Mouse (Mus musculus) urinary bladder, postnatal 4 days (tissue): ENCODE measurements at regions not wholly inside any gene's neighbourhood (a gene's known extent, or its start where the extent isn't known, plus 50 kb on each side); places are given as distances from the start of the nearest gene placed in this dataset.

ENCODE experiments used
- DNase-seq, 2 experiments: peaks; one replicate each; pipeline ENCODE4 v3.0.0; 2021 to 2022; ENCODE audit warnings: low spot score in 2 of 2

GRCm38 (mm10) chr14:25122971-25123535 lies 335.9 kb upstream of the Zmiz1 start:
- DNase-seq: no peak

GRCm38 (mm10) chr14:25123541-25124337 lies 335.2 kb upstream of the Zmiz1 start:
- DNase-seq: no peak

DNA sequence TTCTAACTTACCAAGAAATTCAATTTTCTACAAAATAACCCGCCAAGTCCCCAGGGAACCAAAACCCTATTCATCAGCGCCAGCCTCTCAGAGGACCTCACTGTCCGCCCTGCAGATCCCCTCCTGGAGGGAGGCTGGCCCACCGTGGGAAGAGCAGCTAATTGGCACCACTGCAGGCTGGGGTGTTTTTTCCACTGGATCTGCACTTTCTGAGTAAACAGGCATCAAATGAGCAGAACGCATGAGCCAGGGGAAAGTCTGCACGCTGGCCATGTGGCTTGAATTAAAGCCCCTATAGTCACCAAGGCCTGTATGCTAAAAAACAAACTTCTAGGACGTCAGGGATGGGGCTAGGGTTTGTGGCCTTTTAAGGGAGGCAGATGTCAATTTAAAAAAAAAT lies 332.4 kb upstream of the Zmiz1 start:
- DNase-seq: no peak

DNA sequence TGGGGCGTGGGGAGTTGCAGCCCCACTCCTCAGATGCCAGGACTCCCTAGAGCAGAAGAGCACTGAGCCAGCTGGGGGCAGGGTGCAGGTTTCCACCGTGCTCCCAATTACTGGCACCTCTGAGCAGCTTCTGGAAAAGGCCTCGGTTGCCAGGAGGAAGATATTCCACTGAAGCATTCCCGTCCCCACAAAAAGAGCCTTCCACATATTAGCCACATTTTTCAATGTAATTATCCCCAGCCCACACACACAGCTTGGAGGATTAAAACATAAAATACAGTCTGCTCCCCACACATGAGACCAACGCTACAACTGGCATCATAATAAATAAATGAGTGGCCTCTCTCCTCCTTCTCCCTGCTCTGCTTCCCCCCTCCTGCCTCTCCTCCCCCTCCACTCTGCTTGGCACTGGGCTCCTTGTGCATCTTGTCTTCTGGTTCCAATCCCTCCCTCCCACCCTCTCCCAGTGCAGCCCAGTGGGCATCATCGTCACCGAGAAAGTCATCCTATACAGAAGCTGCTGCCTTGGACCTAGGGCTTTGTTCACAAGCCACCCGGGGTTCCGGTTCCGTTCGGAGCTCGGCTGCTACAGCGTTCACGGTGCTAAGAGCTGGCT lies 331.3 kb upstream of the Zmiz1 start:
- DNase-seq: no peak

- no peak for DNase-seq
Observed at GRCm38 (mm10) chr14:25128160-25128547, 330.8 kb upstream of the Zmiz1 start.

- DNase-seq: no peak
Observed at GRCm38 (mm10) chr14:25135371-25135770, 323.6 kb upstream of the Zmiz1 start.

- DNase-seq: no peak
Observed at GRCm38 (mm10) chr14:25137312-25137711, 321.7 kb upstream of the Zmiz1 start.

GRCm38 (mm10) chr14:25138485-25138884 lies 320.5 kb upstream of the Zmiz1 start:
- DNase-seq: no peak

DNA sequence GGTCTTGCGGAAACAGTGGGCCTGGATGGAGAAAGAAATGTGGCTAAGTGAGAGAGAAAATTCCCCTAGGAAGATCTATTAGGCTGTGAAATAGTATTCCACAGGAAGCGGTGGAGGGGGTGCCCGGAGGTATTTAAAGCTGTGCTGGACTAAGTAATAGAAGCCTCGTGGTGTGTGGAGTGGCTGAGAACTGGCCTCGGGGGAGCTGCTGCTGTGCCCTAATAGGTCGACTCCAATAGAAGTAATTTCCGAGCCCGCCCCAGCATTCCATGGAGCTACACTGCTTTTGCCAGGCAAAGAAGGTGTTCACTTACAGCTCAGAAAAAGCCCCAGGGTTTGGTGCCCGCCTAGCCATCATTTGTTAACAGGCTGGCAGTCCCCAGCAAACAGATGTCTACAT lies 317.1 kb upstream of the Zmiz1 start:
- no peak for DNase-seq

- no peak for DNase-seq
Observed at GRCm38 (mm10) chr14:25143051-25143450, 315.9 kb upstream of the Zmiz1 start.

DNA sequence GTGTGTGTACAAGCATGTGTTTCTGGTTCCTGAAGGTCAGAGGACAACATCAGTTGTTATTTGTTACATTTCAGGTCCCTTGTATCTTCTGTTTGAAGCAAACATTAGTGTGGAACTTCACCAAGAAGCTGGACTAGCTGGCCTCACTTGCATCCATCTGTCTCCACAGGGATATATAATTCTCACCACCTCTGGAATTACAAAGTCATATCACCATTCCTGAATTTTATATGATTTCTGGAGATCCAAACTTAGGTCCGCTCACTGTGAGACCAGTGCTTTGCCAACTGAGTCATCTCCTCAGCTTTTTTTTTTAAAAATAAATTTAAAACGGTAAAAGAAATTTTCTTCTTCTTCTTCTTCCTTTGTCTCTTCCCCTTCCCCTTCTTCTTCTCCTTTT lies 311.3 kb upstream of the Zmiz1 start:
- no peak for DNase-seq

DNA sequence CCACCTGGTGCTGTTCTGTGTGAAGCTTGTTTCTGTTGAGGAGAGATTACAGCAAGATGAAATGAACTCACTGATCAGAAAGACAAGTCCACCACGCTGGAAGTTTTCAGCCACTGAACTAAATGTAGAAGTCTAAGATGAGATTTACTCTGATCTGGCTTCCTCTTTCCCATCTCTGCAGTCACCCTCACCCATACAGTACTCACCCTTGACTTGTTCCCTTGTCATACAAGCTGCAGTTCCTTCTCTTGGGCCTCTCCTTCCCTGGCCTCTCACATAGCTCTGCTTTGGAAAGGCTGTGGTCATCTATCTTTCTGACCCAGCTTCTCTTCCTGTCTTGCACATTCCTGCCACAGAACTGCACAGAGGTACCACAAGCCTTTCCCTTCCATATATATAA lies 308.0 kb upstream of the Zmiz1 start:
- no peak for DNase-seq

- DNase-seq: no peak
Observed at GRCm38 (mm10) chr14:25151485-25151884, 307.5 kb upstream of the Zmiz1 start.

- DNase-seq: no peak
Observed at GRCm38 (mm10) chr14:25153573-25153972, 305.4 kb upstream of the Zmiz1 start.

DNA sequence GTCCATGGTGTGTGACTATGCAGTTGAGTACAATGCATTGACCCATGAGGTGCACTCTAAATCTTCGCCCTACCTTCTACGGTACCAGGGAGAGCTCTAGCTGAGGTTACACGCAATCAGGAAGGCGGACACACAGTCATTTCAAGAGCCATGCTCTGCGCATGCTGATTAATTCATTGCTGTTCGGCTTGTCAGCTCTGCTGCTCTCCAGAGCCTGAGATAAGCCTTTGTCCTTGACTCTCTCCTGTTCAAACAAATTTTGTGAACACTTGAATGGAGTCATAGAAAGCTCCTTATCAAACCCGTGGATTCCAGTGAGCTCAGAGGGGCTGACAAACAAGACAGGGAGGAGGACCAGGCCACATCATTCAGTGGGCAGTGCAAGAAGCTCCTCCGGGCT lies 304.8 kb upstream of the Zmiz1 start:
- no peak for DNase-seq

DNA sequence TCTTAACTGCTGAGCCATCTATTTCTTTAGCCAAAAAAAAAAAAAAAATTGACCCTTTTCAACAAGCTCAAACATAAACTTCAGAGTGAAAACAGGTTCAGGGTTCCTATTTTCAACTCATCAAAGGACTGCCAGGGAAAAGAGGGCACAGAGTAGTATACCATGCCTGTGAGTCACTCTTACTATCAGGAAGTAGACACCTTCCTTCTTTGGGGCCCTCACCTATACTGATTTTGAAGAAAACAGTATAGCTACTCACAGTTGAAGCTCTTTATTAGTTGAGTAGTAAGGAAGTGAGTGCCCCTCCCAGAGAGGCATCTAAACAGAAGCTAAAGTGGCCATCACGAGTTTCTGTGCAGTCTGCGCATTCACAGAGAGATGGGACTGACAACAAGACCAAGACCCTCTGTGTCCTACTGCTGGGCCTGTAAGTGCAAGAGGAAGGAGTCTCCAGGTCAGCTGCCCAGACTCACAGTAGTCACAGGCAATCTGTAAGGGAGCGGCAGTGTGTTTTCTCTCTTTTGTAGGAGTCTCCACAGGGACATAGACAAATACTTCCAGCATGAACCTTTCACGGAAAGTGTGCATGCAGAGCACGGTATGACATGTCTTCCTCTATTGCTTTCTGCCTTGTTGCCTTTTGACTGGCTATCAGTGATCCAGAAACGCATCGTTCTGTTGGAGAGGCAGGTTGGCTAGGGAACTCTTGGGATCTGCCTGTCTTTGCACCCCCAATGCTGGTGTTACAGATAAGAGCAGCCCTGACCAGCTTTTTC lies 303.8 kb upstream of the Zmiz1 start:
- DNase-seq: no peak

DNA sequence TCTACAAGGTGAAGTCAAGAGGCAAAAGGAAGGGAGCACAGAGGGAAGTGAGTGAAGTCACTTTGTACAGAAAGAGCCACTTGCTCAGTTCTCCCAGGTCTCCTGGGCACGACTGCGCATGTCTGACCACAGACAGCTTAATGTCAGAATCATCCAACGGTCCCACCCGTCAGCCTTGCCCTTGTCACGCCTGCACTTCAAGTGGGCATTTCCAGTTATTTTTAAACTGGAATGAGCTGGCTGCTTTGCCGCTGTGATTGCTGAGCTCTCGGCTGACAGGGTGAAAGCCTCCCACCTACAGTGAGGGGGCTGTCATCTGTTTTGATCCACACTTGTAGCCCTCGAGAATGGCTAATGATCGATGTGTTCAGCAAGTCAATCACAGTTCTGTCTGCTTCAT lies 302.8 kb upstream of the Zmiz1 start:
- DNase-seq: no peak

DNA sequence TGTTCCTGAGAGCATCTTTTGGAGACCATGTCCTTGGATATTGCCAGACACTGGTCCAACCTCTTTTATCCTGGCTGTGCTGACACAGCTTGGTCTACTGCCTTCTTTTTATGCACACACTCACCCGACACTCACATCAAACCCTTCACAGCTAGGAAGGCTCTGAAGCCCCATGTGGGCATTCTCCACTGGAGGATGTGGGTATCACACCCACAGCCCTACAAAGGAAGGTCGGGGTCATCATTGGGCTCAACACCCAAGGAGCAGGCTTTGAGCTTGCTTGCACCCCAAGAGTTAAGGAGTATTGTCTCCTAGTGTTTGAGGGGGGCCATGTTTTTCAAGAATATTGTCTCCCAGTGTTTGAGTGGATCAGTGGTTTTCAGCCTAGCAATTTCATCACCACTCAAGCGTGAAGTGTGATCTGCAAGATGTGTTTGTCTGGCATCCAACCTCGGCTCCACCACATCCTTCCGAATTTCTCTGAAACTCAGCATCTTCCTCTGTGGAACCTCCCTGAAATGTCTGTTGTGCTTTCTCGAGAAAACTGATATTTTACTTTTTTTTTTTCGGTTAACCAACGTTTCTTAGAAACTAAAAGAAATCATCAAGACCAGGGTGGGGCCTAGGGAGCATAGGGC lies 297.2 kb upstream of the Zmiz1 start:
- no peak for DNase-seq

DNA sequence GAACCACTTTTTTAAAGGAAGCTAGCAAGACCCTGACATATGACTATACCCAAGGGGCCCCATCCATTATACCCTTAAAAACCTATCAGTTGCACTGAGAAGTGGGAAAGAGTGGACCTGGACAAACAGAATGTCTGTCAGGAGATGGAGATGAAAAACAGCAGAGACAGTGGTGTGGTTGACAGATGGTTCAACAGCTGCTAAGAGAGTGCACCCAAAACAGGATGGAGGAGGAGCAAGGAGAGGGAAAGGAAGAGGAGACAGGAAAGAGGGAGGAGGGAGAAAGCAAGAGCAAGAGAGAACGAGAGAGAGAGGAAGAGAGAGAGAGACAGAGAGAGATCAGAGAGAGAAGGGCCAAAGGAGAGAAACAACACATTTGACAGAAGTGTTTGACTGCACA lies 292.8 kb upstream of the Zmiz1 start:
- no peak for DNase-seq

GRCm38 (mm10) chr14:25167604-25168003 lies 291.4 kb upstream of the Zmiz1 start:
- no peak for DNase-seq

DNA sequence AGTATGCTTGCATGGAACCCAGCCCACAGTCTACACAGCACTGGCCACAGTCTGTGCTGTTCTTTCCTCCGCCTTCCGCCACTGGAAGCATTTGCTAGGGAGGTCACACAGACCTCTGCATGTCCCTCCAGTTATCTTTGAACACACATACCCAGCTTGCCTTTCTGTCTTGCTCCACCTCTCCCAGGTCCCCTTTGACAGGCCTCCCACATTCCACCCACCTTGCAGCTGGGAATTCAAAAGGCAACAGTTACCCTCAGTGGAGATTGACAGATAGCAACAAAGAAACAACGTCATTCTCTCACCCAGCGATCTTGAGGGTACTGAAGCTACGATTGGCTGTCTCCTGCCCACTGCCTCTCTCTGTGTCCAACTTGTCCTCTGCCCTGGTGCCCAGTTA lies 290.7 kb upstream of the Zmiz1 start:
- no peak for DNase-seq

- DNase-seq: no peak
Observed at GRCm38 (mm10) chr14:25173281-25173680, 285.7 kb upstream of the Zmiz1 start.
